Mouse (Mus musculus) thymus, postnatal 36 days (tissue): ENCODE data around the gene Abcg4.

Experiments
- DNase-seq, 2 experiments: peaks; one replicate each; pipeline ENCODE4 v3.0.0; 2022; ENCODE audit warnings: mixed read lengths in 2 of 2

The Abcg4 gene

DNA sequence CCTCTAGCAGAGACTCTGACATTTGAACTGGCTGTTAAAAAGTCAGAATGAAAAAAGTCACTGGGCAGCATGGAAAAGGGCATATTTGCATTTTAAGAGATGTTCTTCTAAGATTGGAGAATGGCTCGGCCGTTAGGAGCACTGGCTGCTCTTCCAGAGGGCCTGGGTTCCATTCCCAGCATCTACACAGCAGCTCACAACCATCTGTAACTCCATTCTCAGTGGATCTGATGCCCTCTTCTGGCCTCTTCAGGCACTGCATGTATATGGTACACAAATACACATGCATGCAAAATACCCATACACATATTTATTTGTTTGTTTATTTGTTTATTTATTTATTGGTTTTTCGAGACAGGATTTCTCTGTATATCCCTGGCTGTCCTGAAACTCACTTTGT, 19.3 kb downstream of the Abcg4 start:
- DNase-seq, result peak; percentile 47 to 49

GRCm38 (mm10) chr9:44268432-44268831, 20.0 kb downstream of the Abcg4 start, which contains the start of gene Nlrx1:
Gene Nlrx1 (minus strand): TSS chr9:44268599.
- no peak for DNase-seq

- DNase-seq, result peak; percentile 87
These were observed 20.4 kb downstream of the Abcg4 start for GRCm38 (mm10) chr9:44268027-44268360.

GRCm38 (mm10) chr9:44267319-44268026, 20.9 kb downstream of the Abcg4 start:
- peak in 1 of 2 experiments; percentile 42 for DNase-seq

GRCm38 (mm10) chr9:44266478-44267226, 21.8 kb downstream of the Abcg4 start:
- DNase-seq, result no peak

- no peak for DNase-seq
These were observed 27.0 kb downstream of the Abcg4 start for GRCm38 (mm10) chr9:44261388-44261787.

GRCm38 (mm10) chr9:44259014-44259413, 29.4 kb downstream of the Abcg4 start:
- no peak for DNase-seq

GRCm38 (mm10) chr9:44256213-44256612, 32.2 kb downstream of the Abcg4 start:
- DNase-seq, result no peak

GRCm38 (mm10) chr9:44255136-44255521, 33.3 kb downstream of the Abcg4 start:
- DNase-seq, result no peak

- DNase-seq, result no peak
These were observed 33.8 kb downstream of the Abcg4 start for GRCm38 (mm10) chr9:44254508-44255135.

GRCm38 (mm10) chr9:44253441-44253840, 35.0 kb downstream of the Abcg4 start:
- peak; percentile 57 to 77 for DNase-seq

DNA sequence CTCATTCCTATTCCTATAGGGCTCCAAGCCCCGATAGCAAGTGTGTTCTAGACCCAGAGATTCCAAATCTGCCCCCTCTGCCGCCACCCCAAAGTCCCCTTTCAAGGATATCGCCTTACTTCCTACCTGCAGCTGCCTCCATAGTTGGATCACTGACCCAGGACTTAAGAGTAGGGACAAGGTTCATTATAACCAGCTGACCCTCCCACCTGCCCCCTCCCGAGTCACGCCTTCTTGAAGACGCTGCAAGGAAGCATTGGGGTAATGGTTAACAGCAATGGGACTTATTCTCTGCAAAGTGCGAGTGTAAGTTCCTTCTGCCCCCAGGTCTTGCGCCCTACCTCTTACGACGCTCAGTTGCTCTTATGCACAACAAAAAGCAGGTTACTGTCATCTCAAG, 37.1 kb downstream of the Abcg4 start, which contains the start of gene Pdzd3:
Pdzd3 (minus strand) TSS at position 158 of the 400 bp plus-strand sequence.
- peak in 1 of 2 experiments; percentile 5 for DNase-seq

DNA sequence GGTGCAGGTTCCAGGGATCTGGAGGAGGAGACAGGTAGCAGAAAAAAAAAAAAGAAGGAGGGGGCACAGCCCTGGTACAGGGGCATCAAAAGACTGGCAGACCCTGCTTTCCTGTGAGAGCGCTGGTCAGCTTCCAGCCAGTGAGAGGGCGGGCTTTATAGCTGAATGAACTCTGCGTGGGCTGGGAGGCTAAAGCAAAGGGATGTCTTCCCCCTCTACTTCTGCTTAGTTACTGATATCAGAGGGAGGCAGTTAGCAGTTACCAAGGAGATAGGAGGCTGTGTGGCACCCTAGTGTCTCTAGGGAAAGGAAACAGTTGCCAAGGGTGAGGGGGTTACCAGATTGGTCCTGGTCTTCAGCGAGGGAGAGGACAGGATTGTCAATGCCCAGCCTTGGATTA, 38.0 kb downstream of the Abcg4 start:
- DNase-seq, result no peak

- peak; percentile 87 to 90 for DNase-seq
These were observed 39.0 kb downstream of the Abcg4 start for GRCm38 (mm10) chr9:44249181-44250146.

- no peak for DNase-seq
These were observed 40.5 kb downstream of the Abcg4 start for GRCm38 (mm10) chr9:44247907-44248306.

DNA sequence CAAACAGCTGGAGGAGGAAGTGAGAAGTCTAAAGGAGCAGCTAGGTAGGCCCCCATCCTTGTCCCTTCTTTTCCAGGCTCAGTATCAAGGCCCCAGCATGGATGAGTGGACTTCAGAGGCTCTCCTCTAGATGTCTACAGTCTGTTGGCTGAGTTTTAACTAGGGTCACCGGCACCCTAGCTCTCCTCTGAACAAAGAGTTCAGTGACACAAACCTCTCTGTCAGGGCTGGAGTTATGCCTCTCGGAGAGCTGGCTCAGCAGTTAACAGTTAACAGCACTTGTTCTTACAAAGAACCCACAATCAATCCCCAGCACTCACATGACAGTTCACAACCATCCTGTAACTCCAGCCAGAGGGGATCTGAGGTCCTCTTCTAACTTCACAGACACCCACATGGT, 44.8 kb downstream of the Abcg4 start:
- no peak for DNase-seq

- DNase-seq, result peak; percentile 50 to 61
These were observed 47.0 kb downstream of the Abcg4 start for GRCm38 (mm10) chr9:44241418-44241817.

GRCm38 (mm10) chr9:44240911-44241310, 47.5 kb downstream of the Abcg4 start:
- DNase-seq, result peak; percentile 22 to 27

DNA sequence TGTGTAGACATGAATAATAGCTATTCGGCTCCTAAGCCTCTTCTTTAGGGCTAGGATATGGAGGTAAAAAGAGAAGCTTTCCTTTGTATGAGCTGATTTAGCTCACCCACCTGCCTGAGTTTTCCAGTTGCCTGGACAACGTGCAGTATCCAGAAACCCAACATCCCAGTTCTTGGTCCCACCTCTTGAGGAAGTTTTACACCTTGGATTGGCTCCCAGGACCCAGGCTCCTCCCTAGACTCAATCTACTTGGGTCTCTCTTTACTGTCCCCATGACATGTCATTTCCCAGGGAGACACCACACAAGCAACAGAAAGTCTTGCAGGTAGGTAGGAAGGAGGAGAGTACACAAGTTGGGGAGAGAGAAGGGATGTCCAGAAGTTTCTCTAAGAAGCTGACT, 48.0 kb downstream of the Abcg4 start, which contains the start of gene Ccdc153:
Ccdc153 (plus strand) TSS at position 278 of the 400 bp plus-strand sequence.
- no peak for DNase-seq

DNA sequence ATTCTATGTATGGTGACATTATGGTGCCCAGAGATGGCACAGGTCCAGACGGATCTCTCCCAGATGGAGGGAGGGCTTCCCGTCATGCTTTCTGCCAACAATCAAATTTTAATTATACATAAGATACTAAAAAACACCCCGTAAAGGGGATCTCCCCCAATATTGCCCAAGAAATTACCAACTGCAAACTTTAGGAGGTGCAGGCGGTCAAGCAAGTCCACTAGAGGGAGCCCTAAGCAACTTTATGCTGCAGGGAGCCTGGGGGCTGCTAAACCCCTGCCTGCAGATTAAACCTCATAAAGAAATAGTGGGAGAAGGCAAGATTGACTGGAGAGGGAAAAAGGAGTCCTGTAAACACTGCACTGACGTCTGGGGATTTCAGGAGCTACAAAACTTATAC, 49.0 kb downstream of the Abcg4 start:
- DNase-seq, result peak; percentile 76 to 82

DNA sequence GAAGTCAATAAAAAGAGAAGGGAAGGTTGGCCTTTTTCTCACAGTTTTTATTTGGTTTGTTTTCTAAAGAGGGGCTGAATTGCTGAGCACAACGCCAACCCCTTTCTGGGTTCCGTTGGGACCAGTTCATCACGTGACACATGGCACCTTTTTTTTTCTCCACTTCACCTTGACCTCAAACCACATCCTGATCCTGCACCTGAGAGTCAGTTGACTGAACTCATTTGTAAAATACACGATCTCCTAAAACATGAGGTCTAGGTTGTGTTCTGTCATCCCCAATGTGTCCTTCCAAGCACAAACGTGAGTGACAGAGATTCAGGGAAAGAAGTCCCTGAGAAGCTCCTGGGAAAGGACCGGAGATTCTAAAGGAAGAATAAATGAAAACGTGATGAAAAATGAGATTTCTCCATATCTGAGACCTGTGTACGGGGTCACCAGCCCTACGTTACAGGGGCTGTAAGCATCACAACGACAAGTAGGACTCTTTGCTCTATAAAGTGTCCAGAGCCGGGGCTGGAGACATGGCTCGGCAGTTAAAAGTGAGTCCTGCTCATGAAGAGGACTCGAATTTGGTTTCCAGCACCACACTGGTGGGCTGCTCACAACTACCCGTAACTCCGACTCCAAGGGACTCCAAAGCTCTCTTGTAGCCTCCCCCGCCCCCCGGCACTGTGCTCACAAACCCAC, 49.8 kb downstream of the Abcg4 start:
- peak; percentile 65 to 78 for DNase-seq

DNA sequence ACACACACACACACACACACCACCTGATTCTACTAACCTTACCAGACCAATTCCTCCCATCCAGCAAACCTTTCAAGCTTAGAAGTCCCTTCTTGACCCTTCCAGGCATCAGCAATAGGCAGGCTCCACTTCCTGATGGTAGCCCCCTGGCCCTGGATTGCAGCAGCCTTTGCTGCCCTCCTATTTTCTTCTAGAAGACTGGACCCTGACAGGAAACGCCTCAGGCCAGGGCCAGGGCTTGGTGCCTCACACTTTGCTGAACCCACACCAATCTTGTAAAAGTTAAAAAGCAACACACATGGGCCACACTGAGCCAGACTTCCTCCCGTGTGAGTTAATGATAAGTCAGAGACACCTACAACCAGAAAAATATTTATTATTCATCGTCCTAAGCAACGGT, 51.3 kb downstream of the Abcg4 start:
- DNase-seq, result peak in 1 of 2 experiments; percentile 46
